Mouse (Mus musculus): ENCODE measurements around the gene Serpina3a.

GRCm38 (mm10) chr12:104090119-104090518, 22.4 kb upstream of the Serpina3a start:
- TF ChIP-seq POLR2A (IDR thresholded peaks at IDR 0.05; ENCODE audit: insufficient read depth, low read length), result no peak
- TF ChIP-seq CTCF (IDR thresholded peaks at IDR 0.05; ENCODE audit: low read depth, low read length), result no peak

Data from ES-Bruce4 (cell line).